Mouse (Mus musculus): ENCODE data around the gene Plch1. TPM values are rescaled to one million over a fixed set of nuclear protein-coding genes. Genes with fewer than 3 reads are reported as not detected.

Plch1 gene
- total RNA-seq, 2 experiments from 2014 or later: not detected

GRCm38 (mm10) chr3:63868285-63868684 is 31.0 kb downstream of the Plch1 start:
- ATAC-seq (replicated peaks; ENCODE audit: low FRiP score, poor library complexity, severe bottlenecking): no peak

DNA sequence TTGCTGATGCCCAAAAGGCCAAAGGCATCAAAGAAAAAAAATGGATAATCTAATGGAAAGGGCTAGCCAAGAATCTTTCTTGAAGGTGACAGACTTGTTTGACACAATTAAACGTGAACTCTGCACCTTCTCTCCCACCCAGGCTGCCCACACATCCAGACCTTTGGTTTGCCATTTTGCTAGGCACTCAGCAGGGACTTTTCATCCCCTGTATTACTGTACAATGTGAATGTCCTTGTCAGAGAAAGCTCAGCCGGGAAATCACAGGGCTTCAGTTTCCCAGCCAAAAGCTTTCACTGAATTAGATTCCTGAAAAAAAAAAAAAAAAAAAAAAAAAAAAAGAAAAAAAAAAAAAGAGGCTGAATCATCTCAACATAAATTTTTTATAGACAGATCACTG is 34.2 kb downstream of the Plch1 start:
- no peak for ATAC-seq (replicated peaks; ENCODE audit: low FRiP score, poor library complexity, severe bottlenecking)

DNA sequence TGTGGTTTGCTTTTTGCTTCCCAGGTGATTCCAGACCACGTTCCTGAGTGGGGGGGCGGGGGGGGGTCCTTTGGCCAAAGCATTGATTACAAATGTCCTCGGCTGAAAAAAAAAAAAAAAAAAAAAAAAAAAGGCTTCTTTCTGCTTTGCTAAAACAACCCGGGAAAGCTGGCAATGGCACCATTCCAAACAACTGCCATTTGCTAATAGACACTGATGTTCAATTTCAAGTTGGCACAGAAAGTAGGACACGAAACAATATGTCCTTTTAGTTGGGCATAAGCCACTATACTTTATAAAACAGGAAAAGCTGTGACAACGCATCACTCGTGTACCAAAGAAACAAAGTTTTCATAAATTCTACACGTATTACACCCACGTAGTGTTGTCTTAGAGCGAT is 36.6 kb downstream of the Plch1 start:
- ATAC-seq (replicated peaks; ENCODE audit: low FRiP score, poor library complexity, severe bottlenecking): no peak

- no peak for ATAC-seq (replicated peaks; ENCODE audit: low FRiP score, poor library complexity, severe bottlenecking)
These were observed 46.4 kb downstream of the Plch1 start for GRCm38 (mm10) chr3:63852828-63853227.

DNA sequence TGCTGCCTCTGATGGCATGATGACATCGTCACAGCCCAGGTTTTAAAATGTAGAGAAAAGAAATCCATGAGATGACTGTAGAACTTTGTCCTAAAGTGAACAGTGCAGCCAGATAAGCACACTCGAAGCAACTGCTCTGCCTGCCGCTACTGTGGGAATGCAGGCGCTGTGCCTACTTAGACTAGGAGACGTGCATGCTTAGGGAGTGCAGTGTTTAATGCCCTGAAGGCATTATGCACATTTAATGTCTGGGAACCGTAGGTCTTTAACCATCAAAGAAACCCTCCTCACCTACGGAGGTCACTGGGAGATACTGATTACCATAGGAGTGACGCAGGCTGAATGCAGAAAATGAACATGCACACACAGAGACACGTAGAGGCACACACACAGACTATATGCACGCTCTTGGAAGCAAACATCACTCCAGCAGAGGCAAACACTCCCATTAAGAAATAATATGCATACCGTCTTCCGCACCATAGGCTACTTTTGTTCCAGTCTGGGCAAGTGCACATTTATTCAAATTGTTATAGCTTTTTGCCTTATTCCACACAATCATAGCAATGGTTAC is 48.1 kb downstream of the Plch1 start:
- no peak for ATAC-seq (replicated peaks; ENCODE audit: low FRiP score, poor library complexity, severe bottlenecking)

GRCm38 (mm10) chr3:63849765-63850346 is 49.4 kb downstream of the Plch1 start:
- ATAC-seq (replicated peaks; ENCODE audit: low FRiP score, poor library complexity, severe bottlenecking): no peak

GRCm38 (mm10) chr3:63844141-63844540 is 55.1 kb downstream of the Plch1 start:
- ATAC-seq (replicated peaks; ENCODE audit: low FRiP score, poor library complexity, severe bottlenecking): no peak

- ATAC-seq (replicated peaks; ENCODE audit: low FRiP score, poor library complexity, severe bottlenecking): no peak
These were observed 56.8 kb downstream of the Plch1 start for GRCm38 (mm10) chr3:63842436-63842835.

- ATAC-seq (replicated peaks; ENCODE audit: low FRiP score, poor library complexity, severe bottlenecking): no peak
These were observed 61.5 kb downstream of the Plch1 start for GRCm38 (mm10) chr3:63837750-63838149.

DNA sequence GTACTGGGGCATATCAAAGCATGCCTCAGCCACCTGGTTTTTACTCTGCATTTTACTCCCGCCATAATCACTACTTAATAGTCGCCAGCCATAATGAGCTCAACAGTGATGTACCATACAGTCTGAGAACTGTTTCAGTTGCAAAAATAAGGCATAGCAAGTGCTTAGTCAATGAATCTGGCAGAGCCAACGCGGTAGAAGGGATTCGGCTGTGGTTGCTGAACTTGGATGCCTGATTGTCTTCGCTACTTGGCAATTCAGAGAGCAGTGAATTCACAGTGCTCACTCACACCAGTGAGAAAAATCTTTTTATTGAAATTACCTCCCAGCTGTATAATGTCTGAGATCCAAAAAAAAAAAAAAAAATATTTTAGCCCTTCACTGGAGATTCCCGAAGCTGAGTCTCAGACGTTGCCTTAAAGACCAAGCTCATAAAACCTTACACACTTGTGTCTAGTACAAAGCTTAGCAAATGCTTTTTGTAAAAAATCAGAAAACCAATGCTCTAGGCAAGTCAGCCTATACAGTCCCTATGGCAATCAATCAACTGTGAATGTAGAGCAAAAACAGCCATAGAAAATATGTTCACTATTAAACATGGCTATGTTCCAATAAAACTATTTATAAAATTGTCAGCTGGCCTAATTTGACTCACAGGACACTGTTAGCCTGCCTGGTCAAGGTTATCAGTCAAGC is 62.2 kb downstream of the Plch1 start:
- no peak for ATAC-seq (replicated peaks; ENCODE audit: low FRiP score, poor library complexity, severe bottlenecking)

- no peak for ATAC-seq (replicated peaks; ENCODE audit: low FRiP score, poor library complexity, severe bottlenecking)
These were observed 63.5 kb downstream of the Plch1 start for GRCm38 (mm10) chr3:63835816-63836215.

- no peak for ATAC-seq (replicated peaks; ENCODE audit: low FRiP score, poor library complexity, severe bottlenecking)
These were observed 75.3 kb downstream of the Plch1 start for GRCm38 (mm10) chr3:63823874-63824400.

GRCm38 (mm10) chr3:63822631-63823030 is 76.6 kb downstream of the Plch1 start:
- ATAC-seq (replicated peaks; ENCODE audit: low FRiP score, poor library complexity, severe bottlenecking): no peak

DNA sequence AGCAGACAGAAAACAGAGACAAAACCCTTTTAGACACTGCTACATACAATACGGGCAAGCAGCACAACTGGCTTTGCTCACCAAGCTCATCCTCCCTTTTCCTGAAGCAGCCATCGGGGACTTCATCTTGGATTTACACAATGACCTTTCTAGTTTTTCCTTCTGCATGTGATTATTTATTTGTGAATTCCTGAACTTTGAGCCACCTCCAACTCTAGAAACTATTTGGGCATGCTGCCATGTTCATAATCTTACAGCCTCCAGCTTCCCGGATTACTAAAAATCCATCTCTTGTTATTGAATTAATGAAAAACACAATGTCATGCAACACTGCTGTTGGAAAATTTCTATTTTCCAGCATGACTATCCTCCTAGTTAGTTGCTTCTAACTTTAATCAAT is 84.1 kb downstream of the Plch1 start:
- ATAC-seq (replicated peaks; ENCODE audit: low FRiP score, poor library complexity, severe bottlenecking): no peak

DNA sequence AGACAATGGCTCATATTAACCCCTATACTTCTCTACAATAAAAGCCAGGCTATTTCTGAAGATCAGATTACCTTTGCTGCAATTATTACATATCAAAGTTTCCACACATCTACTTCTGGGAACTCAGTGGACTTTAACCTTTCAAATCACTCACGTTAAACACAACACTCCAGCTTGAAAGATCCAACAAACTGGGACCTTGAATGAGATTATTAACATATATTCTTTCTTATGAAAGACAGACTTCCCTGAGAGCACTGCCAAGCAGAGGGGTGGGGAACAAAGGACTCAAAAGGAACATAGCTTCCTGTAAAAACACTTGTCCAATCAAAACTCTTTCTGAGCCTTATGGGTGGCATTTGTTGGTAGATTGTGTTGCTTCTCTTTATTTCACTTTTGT is 85.1 kb downstream of the Plch1 start:
- ATAC-seq (replicated peaks; ENCODE audit: low FRiP score, poor library complexity, severe bottlenecking): no peak

GRCm38 (mm10) chr3:63806906-63807305 is 92.4 kb downstream of the Plch1 start:
- ATAC-seq (replicated peaks; ENCODE audit: low FRiP score, poor library complexity, severe bottlenecking): no peak

GRCm38 (mm10) chr3:63805496-63805895 is 93.8 kb downstream of the Plch1 start:
- ATAC-seq (replicated peaks; ENCODE audit: low FRiP score, poor library complexity, severe bottlenecking): no peak

GRCm38 (mm10) chr3:63800685-63801084 is 98.6 kb downstream of the Plch1 start:
- no peak for ATAC-seq (replicated peaks; ENCODE audit: low FRiP score, poor library complexity, severe bottlenecking)

DNA sequence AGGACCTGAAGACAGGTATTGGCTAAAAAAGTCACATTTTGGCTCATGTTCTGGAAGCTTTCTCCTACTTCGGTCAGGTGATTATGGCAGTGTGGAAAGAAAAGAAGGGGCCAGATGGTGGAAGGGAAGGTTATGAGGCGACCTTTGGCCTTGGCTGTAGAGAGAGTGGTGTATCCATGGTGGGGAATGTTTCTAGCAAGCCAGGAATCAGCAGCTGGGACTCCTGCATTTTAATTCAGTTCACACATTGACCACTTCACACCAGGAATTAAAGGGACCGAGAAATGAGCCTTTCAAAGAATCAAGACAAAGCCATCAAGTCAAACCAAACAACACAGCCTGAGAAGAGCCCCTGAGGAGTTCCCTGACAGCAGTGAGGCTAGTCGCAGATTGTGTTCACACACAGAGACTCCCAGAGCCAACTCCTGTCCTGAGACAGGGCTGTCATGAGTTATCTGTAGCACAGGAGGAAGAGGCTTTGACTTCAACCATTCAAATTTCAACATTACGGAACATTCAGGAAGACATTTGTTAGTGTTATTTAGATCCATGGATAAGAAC is 112.4 kb downstream of the Plch1 start:
- no peak for ATAC-seq (replicated peaks; ENCODE audit: low FRiP score, poor library complexity, severe bottlenecking)

- ATAC-seq (replicated peaks; ENCODE audit: low FRiP score, poor library complexity, severe bottlenecking): no peak
These were observed 126.5 kb downstream of the Plch1 start for GRCm38 (mm10) chr3:63772617-63773305.

All from erythroid progenitor cell, adult 5-6 weeks (primary cell).